22 mouse cellular contexts compared by ENCODE assay signal in genomic region chr8:26959456-26959855, GRCm38 (mm10). TPM values are rescaled to one million over a fixed set of nuclear protein-coding genes. Genes with fewer than 3 reads are reported as not detected.
DNase-seq lines count a peak whose midpoint lies in the region; ATAC-seq lines count a peak whose summit lies in the region.
"Had no signal": no experiment of that assay in that cellular context is flagged by ENCODE, and none has a peak within 500 bp of the region (broad histone marks: within the 10 kb centered on the region; RNA-seq: fewer than 3 reads in every experiment).

No protein-coding gene starts in this region.

- H3K4me2 ChIP-seq in forebrain, embryonic 14.5 days (ENCODE audit: low read length): no peak overlapping the region
- H3K4me2 ChIP-seq in forebrain, embryonic 13.5 days: no peak overlapping the region
- H3K4me2 ChIP-seq in midbrain, embryonic 11.5 days: no peak overlapping the region
- H3K4me2 ChIP-seq: embryonic facial prominence, embryonic 12.5 days; forebrain, embryonic 12.5 days; heart, embryonic 12.5 days; hindbrain, embryonic 12.5 days had no signal

- H3K9me3 ChIP-seq in forebrain, embryonic 14.5 days (replicated peaks; ENCODE audit: control insufficient read depth, low read length): 0 out of 2 replicates have a peak, but pooled peaks cover 3% of the 10 kb centered on the region
- H3K9me3 ChIP-seq in forebrain, embryonic 13.5 days (replicated peaks): no peaks in the 10 kb centered on the region
- 0 out of 2 replicates have a peak, but pooled peaks cover 5% of the 10 kb centered on the region for H3K9me3 ChIP-seq in midbrain, embryonic 10.5 days (replicated peaks)
- no peaks in the 10 kb centered on the region for H3K9me3 ChIP-seq in midbrain, embryonic 11.5 days (ENCODE audit: control insufficient read depth, low read length)
- H3K9me3 ChIP-seq in limb, embryonic 10.5 days (replicated peaks): no peaks in the 10 kb centered on the region
- H3K9me3 ChIP-seq: embryonic facial prominence, embryonic 12.5 days; forebrain, embryonic 12.5 days; heart, embryonic 12.5 days; hindbrain, embryonic 12.5 days had no signal

- DNase-seq in forebrain, embryonic 14.5 days (ENCODE audit: low spot score): peak; percentile 37
- peak; percentile 33 for DNase-seq in midbrain, embryonic 10.5 days (ENCODE audit: low spot score)
- no peak for DNase-seq in midbrain, embryonic 11.5 days (ENCODE audit: low spot score, missing footprints)
- peak; percentile 3 for DNase-seq in MN1 (ENCODE audit: low spot score)
- peak; percentile 43 for DNase-seq in limb, embryonic 10.5 days (ENCODE audit: low spot score)
- no peak for DNase-seq in thymus, postnatal 4 days
- DNase-seq: adrenal gland, postnatal 10 days; cerebellum, adult 11-12 months; cerebellum, adult 9-10 months; cerebellum, postnatal 25 days; gastrocnemius, adult 2 months; gastrocnemius, postnatal 25 days; heart, adult 18-20 months; kidney, adult 11 months had no signal

- ATAC-seq in forebrain, embryonic 14.5 days: no peak
- ATAC-seq in forebrain, embryonic 13.5 days: no peak
- no peak for ATAC-seq in midbrain, embryonic 11.5 days (ENCODE audit: low FRiP score)
- ATAC-seq in erythroblast, adult 5-6 weeks (replicated peaks; ENCODE audit: low FRiP score, poor library complexity, severe bottlenecking): no peak
- ATAC-seq: hindbrain, postnatal 0 days had no signal

- H3K36me3 ChIP-seq in forebrain, embryonic 14.5 days (ENCODE audit: control insufficient read depth, insufficient read depth, low read length): no peaks in the 10 kb centered on the region
- no peaks in the 10 kb centered on the region for H3K36me3 ChIP-seq in forebrain, embryonic 13.5 days (ENCODE audit: poor library complexity, severe bottlenecking)
- H3K36me3 ChIP-seq in midbrain, embryonic 10.5 days: no peaks in the 10 kb centered on the region
- no peaks in the 10 kb centered on the region for H3K36me3 ChIP-seq in midbrain, embryonic 11.5 days (ENCODE audit: control insufficient read depth, insufficient read depth, low read length)
- H3K36me3 ChIP-seq in limb, embryonic 10.5 days: no peaks in the 10 kb centered on the region
- H3K36me3 ChIP-seq: embryonic facial prominence, embryonic 12.5 days; forebrain, embryonic 12.5 days; heart, embryonic 12.5 days; hindbrain, embryonic 12.5 days had no signal

- WGBS in forebrain, embryonic 14.5 days: 25% methylated on average over 5 of the region's 5 CpGs
- 17% methylated on average over 5 of the region's 5 CpGs for WGBS in forebrain, embryonic 13.5 days
- 51% methylated on average over 5 of the region's 5 CpGs for WGBS in midbrain, embryonic 10.5 days
- 42% methylated on average over 5 of the region's 5 CpGs for WGBS in midbrain, embryonic 11.5 days
- 40% methylated on average over 5 of the region's 5 CpGs for WGBS in limb, embryonic 10.5 days

- H3K4me1 ChIP-seq in forebrain, embryonic 14.5 days (ENCODE audit: control insufficient read depth, insufficient read depth, low read length): peaks cover 13% of the 10 kb centered on the region; the same call in 1 of the 2 replicates
- peaks cover 42% of the 10 kb centered on the region for H3K4me1 ChIP-seq in forebrain, embryonic 13.5 days
- H3K4me1 ChIP-seq in midbrain, embryonic 10.5 days: peaks cover 33% of the 10 kb centered on the region
- peaks cover 9% of the 10 kb centered on the region; the same call in 1 of the 2 replicates for H3K4me1 ChIP-seq in midbrain, embryonic 11.5 days (ENCODE audit: control insufficient read depth, insufficient read depth, low read length)
- H3K4me1 ChIP-seq in limb, embryonic 10.5 days: peaks cover 53% of the 10 kb centered on the region

- no peak overlapping the region for H3K4me3 ChIP-seq in forebrain, embryonic 14.5 days (ENCODE audit: low read depth, low read length)
- no peak overlapping the region for H3K4me3 ChIP-seq in forebrain, embryonic 13.5 days
- H3K4me3 ChIP-seq in midbrain, embryonic 10.5 days: no peak overlapping the region
- H3K4me3 ChIP-seq in midbrain, embryonic 11.5 days (ENCODE audit: low read depth, low read length): no peak overlapping the region
- H3K4me3 ChIP-seq in limb, embryonic 10.5 days: no peak overlapping the region
- H3K4me3 ChIP-seq: embryonic facial prominence, embryonic 12.5 days; forebrain, embryonic 12.5 days; gastrocnemius, adult 2 months; heart, embryonic 12.5 days; hindbrain, embryonic 12.5 days had no signal

- no peak overlapping the region for H3K9ac ChIP-seq in forebrain, embryonic 14.5 days (ENCODE audit: low read length)
- no peak overlapping the region for H3K9ac ChIP-seq in forebrain, embryonic 13.5 days
- no peak overlapping the region for H3K9ac ChIP-seq in midbrain, embryonic 11.5 days (ENCODE audit: low read length)
- H3K9ac ChIP-seq: embryonic facial prominence, embryonic 12.5 days; forebrain, embryonic 12.5 days; heart, embryonic 12.5 days; hindbrain, embryonic 12.5 days had no signal

- no peak overlapping the region for H3K27ac ChIP-seq in forebrain, embryonic 14.5 days (ENCODE audit: low read depth, low read length)
- H3K27ac ChIP-seq in forebrain, embryonic 13.5 days: no peak overlapping the region
- no peak overlapping the region for H3K27ac ChIP-seq in midbrain, embryonic 10.5 days (replicated peaks)
- H3K27ac ChIP-seq in midbrain, embryonic 11.5 days (ENCODE audit: low read depth, low read length): no peak overlapping the region
- no peak overlapping the region for H3K27ac ChIP-seq in limb, embryonic 10.5 days
- H3K27ac ChIP-seq: embryonic facial prominence, embryonic 12.5 days; forebrain, embryonic 12.5 days; gastrocnemius, adult 2 months; hindbrain, embryonic 12.5 days; hindbrain, postnatal 0 days had no signal

- H3K27me3 ChIP-seq in forebrain, embryonic 14.5 days (replicated peaks; ENCODE audit: control insufficient read depth, insufficient read depth, low read length): 0 out of 2 replicates have a peak, but pooled peaks cover 3% of the 10 kb centered on the region
- peaks cover 9% of the 10 kb centered on the region for H3K27me3 ChIP-seq in forebrain, embryonic 13.5 days
- H3K27me3 ChIP-seq in midbrain, embryonic 10.5 days (ENCODE audit: low read depth, poor library complexity, severe bottlenecking): peaks cover 83% of the 10 kb centered on the region
- peaks cover 11% of the 10 kb centered on the region for H3K27me3 ChIP-seq in midbrain, embryonic 11.5 days (ENCODE audit: control insufficient read depth, insufficient read depth, low read length)
- H3K27me3 ChIP-seq in limb, embryonic 10.5 days (ENCODE audit: low read depth, poor library complexity, severe bottlenecking): peaks cover 51% of the 10 kb centered on the region
- H3K27me3 ChIP-seq: CH12.LX; embryonic facial prominence, embryonic 12.5 days; heart, embryonic 12.5 days had no signal

RNA-seq across cellular contexts. Expression of gene Zfp703, which starts 17.7 kb away (rescaled TPM):
- polyA plus RNA-seq in forebrain, embryonic 14.5 days (2014; fragmentation: Nextera tagmentation; extraction: Ambion mirVana): 13.8 and 14.4 TPM in 2 replicates
- polyA plus RNA-seq in forebrain, embryonic 13.5 days (2015; fragmentation: Nextera tagmentation; extraction: Ambion mirVana): 11.0 and 12.2 TPM in 2 replicates
- polyA plus RNA-seq in midbrain, embryonic 10.5 days (2016; fragmentation: Nextera tagmentation; extraction: Ambion mirVana): 7.7 and 8.2 TPM in 2 replicates
- 10.3 and 10.8 TPM in 2 replicates for polyA plus RNA-seq in midbrain, embryonic 11.5 days (2014; fragmentation: Nextera tagmentation; extraction: Ambion mirVana)
- 19.6 and 22.1 TPM in 2 replicates for polyA plus RNA-seq in limb, embryonic 10.5 days (2016; fragmentation: Nextera tagmentation; extraction: Ambion mirVana)
- total RNA-seq in erythroblast, adult 5-6 weeks (2015; ENCODE audit: low replicate concordance): 4.8 and 8.6 TPM in 2 replicates
- 0.56 and 1.2 TPM in 2 replicates for total RNA-seq in erythroblast, adult 5-6 weeks (2017; ENCODE audit: low replicate concordance)

Comparison
In these comparisons a context has a peak if more than half of its experiments do, and no peak if none do; other contexts are left out.
1. DNase-seq: peak in forebrain, embryonic 14.5 days (single experiment), midbrain, embryonic 10.5 days (single experiment), MN1 (single experiment) and limb, embryonic 10.5 days (single experiment); none in midbrain, embryonic 11.5 days (single experiment) and thymus, postnatal 4 days (single experiment).